Mouse (Mus musculus) hindbrain, embryonic 14.5 days (tissue): ENCODE measurements around the gene Gins3. TPM values are rescaled to one million over a fixed set of nuclear protein-coding genes. Genes with fewer than 3 reads are reported as not detected.
"Not testable (repeated sequence)": the region's sequence is repeated elsewhere in the genome, so short reads cannot be mapped to it uniquely, and the experiment has no call there.

Experiments
- ATAC-seq: fragments of 200-750 bp; cut with Nextera tagmentation; 2 replicates; pipeline ENCODE4 v1.8.0; 2017; ENCODE audit warnings: moderate number of reproducible peaks, mild to moderate bottlenecking, moderate TSS enrichment, moderate library complexity; ENCODE audit not compliant: low FRiP score
- DNase-seq: peaks from one replicate; pipeline ENCODE4 v3.0.0-alpha.2; 2015; ENCODE audit warnings: low spot score
- H3K27ac ChIP-seq: fragments of 300-500 bp; sonication (generic); 2 replicates; pipeline ENCODE4 v1.5.1; 2014; ENCODE audit warnings: mild to moderate bottlenecking, moderate library complexity
- H3K27me3 ChIP-seq: fragments of 300-500 bp; sonication (generic); 2 replicates; pipeline ENCODE4 v1.6.1; 2014; ENCODE audit warnings: mild to moderate bottlenecking, low read length, mixed read lengths; ENCODE audit not compliant: control insufficient read depth, insufficient read depth
- H3K36me3 ChIP-seq: fragments of 300-500 bp; sonication (generic); replicated peaks from 2 replicates; pipeline ENCODE4 v1.6.1; 2014; ENCODE audit not compliant: control insufficient read depth, insufficient read depth
- H3K4me1 ChIP-seq: fragments of 300-500 bp; sonication (generic); replicated peaks from 2 replicates; pipeline ENCODE4 v1.6.1; 2014; ENCODE audit warnings: antibody characterized with exemption, low read length, mixed read lengths; ENCODE audit not compliant: control insufficient read depth, insufficient read depth
- H3K4me2 ChIP-seq: fragments of 300-500 bp; sonication (generic); replicated peaks from 2 replicates; pipeline ENCODE4 v1.6.1; 2014; ENCODE audit warnings: mild to moderate bottlenecking, moderate library complexity
- H3K4me3 ChIP-seq: fragments of 300-500 bp; sonication (generic); replicated peaks from 2 replicates; pipeline ENCODE4 v1.5.1; 2014; ENCODE audit warnings: mild to moderate bottlenecking, low read length
- H3K9ac ChIP-seq: fragments of 300-500 bp; sonication (generic); 2 replicates; pipeline ENCODE4 v1.6.1; 2014
- H3K9me3 ChIP-seq: fragments of 300-500 bp; sonication (generic); 2 replicates; pipeline ENCODE4 v1.6.1; 2016; ENCODE audit warnings: low read length; ENCODE audit not compliant: control insufficient read depth
- WGBS: fragments of 180-500 bp; shearing (Covaris S2); extraction: QIAGEN DNeasy Blood & Tissue Kit; methylation state at CpG from one replicate; pipeline ENCODE4 v1.1.7; 2014; 5-methylcytosine and 5-hydroxymethylcytosine counted together
- polyA plus RNA-seq: library from polyadenylated mRNA; unstranded; fragments of >200 nt; fragmentation: Nextera tagmentation; extraction: Ambion mirVana; gene quantifications from 2 replicates; pipeline ENCODE4 v1.2.1, GENCODE M21; 2014

Gene Gins3
- polyA plus RNA-seq, 1 experiment from 2014 or later, result 7.8 TPM

DNA sequence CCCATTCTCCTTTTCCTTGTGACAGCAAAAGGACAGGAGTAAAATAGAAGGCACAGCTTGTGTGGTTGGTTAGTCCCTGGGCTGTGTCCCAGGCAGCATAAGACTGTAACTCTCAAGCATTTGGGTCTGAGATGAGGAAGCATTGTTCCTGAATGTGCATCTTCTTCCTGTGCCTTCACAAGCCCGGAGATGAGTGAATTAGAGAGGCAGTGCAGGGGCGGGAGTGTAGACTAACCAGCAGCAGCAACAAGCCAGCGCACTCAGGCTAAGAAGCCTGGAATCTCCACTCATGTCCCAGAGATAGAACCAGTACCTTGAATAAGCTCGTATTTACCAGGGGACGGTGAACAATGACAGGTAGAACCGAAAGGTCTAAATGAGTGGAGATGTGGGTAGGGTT is 28.3 kb downstream of the Gins3 start:
- no peak overlapping the region for H3K4me2 ChIP-seq
- H3K4me3 ChIP-seq, result no peak overlapping the region
- 95% methylated on average over 6 of the region's 6 CpGs for WGBS
- H3K36me3 ChIP-seq, result no peaks in the 10 kb centered on the region
- DNase-seq (no peak), ATAC-seq (no peak)
- H3K4me1 ChIP-seq, result no peaks in the 10 kb centered on the region
- H3K9me3 ChIP-seq, result no peaks in the 10 kb centered on the region
- no peak overlapping the region for H3K9ac ChIP-seq
- no peaks in the 10 kb centered on the region for H3K27me3 ChIP-seq
- H3K27ac ChIP-seq, result no peak overlapping the region

DNA sequence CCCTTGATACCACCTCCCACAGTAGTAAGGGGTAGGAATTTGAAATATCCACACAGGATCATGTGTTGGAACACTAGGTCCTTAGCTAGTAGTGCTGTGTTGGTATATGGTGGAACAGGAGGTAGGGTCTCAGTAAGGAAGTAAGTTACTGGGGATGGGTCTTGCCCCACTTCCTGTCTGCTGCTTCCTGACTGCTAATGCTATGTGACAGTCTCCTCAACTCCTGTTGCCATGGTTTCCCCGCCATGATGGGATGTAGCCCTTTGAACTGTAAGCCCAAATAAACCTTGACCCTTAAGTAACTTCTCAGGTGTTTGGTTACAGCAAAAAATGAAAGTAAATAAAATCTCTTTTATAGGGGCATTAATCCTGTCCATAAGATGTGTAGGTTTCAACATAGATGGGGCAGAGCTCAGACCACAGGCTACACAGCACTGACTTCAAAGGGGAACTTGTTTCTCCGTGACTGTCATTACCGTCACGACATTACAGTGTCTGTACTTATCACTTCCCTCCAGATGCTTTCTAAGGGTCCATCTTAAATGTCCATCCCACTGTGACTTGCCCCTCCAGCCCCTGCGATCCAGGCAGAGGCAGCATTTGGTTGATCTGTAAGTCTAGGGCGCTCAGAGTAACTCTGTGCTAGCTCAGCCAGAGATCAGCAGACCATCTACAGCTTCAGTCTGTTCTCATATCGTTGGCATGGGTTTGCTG is 29.8 kb downstream of the Gins3 start:
- WGBS, result 89% methylated on average over 7 of the region's 7 CpGs
- DNase-seq, result no peak
- Histone ChIP-seq H3K4me2 (no peak overlapping the region), H3K4me3 (no peak overlapping the region), H3K27me3 (no peaks in the 10 kb centered on the region), H3K36me3 (no peaks in the 10 kb centered on the region), H3K9me3 (no peaks in the 10 kb centered on the region), H3K9ac (no peak overlapping the region), H3K27ac (no peak overlapping the region), H3K4me1 (no peaks in the 10 kb centered on the region)
- ATAC-seq, result no peak

DNA sequence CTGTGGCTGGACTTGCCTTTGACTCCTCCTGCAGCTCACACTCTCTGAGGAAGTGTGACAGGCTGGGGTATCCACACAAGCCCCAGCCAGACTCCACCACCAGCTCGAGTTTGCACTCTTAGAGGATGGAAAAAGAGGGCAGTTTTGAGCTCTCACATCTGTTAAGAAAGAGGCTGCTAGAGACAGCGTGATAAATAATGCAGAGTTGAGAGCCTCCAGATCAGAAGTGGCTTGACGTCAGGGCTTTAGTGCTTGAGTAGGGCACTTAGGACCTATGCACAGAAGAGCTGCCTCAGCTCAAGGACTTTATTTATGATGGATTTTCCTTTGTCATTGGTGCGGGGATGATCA is 30.3 kb downstream of the Gins3 start:
- no peak for ATAC-seq
- WGBS, result 76% methylated on average over 4 of the region's 4 CpGs
- Histone ChIP-seq H3K4me1 (no peaks in the 10 kb centered on the region), H3K4me3 (no peak overlapping the region), H3K4me2 (no peak overlapping the region), H3K9me3 (no peaks in the 10 kb centered on the region), H3K27ac (no peak overlapping the region), H3K9ac (no peak overlapping the region), H3K27me3 (no peaks in the 10 kb centered on the region), H3K36me3 (no peaks in the 10 kb centered on the region)
- DNase-seq, result no peak

DNA sequence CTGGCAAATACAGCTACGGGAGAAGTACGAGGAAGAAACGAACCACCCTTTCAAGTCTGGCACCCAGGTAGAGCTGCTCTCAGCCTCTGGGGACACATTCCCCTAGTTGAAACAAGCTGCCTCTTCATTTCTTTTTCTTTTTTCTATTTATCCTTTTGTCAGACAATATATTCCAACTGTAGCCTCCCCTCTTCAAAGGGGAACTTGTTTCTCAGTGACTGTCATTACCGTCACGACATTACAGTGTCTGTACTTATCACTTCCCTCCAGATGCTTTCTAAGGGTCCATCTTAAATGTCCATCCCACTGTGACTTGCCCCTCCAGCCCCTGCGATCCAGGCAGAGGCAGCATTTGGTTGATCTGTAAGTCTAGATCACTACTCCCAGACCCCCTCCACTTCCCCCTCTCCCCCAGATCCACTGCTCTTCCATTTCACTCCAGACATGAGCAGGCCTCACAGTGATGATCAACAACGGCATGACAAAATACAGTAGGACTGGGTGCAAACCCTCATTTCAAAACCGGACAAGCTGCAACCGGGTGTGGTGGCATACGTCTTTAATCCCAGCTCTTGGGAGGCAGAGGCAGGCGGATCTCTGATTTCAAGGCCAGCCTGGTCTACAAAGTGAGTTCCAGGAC is 32.7 kb downstream of the Gins3 start:
- ATAC-seq, DNase-seq, H3K36me3 ChIP-seq, H3K4me1 ChIP-seq, H3K9ac ChIP-seq, H3K27ac ChIP-seq, H3K27me3 ChIP-seq, H3K4me3 ChIP-seq, H3K9me3 ChIP-seq, H3K4me2 ChIP-seq: not testable (repeated sequence)
- WGBS, result 95% methylated on average over 11 of the region's 11 CpGs

DNA sequence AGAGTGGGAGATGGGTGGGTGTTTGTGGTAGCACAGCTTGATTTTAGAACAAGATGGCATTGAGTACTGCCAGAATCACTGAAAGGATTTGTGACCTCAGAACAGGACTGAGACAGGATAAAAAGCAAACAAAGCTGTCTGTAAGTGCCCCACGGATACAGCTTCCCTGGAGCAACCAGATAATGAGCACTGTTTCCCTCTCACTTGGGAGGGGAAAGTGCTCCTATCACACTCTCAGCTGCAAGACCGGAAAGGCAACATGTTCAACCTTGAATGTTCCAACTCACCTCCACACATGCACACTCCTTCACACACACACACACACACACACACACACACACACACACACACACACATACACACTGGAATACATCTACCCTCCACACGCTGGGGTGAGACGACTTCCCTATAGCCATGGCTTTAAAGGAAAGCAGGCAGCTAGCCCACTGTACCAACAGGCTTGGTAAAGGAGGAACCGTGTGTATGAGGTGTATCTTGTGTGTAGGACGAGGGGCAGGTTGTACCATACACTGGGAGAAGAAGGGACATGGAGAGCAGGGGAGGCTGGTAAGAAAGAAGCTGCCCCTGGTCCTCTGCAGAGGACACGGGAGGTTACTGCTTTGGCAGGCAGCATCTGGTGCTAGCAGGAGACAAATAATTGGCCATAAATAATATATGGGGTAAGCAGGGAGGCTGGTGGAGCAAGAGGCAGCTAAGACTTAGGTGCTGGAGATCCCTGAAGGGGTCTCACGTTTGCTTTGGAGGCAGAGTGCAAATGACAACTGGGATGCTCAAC is 35.1 kb downstream of the Gins3 start:
- Histone ChIP-seq H3K36me3 (no peaks in the 10 kb centered on the region), H3K4me3 (no peak overlapping the region), H3K4me2 (no peak overlapping the region), H3K9ac (no peak overlapping the region), H3K27me3 (no peaks in the 10 kb centered on the region), H3K4me1 (no peaks in the 10 kb centered on the region), H3K9me3 (no peaks in the 10 kb centered on the region), H3K27ac (no peak overlapping the region)
- 59% methylated on average over 8 of the region's 8 CpGs for WGBS
- DNase-seq, result no peak
- ATAC-seq, result no peak

DNA sequence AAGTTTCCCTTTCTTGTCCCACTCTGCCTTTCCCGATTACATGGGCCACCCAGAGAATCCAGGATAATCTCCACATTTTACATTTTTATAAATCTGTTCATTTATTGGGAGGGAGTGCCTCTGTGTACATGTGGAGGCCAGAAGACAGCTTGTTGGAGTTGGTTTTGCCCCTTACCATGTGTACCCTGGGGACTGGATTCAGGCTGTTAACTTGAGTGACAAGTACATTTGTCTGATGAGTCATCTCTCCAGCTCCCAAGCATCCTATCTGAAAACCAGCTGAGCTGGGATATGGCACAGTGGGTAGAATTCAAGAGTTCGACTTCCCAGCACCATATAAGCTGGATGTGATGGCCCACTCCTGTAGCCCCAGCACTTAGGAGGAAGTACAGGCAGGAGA is 36.7 kb downstream of the Gins3 start:
- Histone ChIP-seq H3K27ac (no peak overlapping the region), H3K4me3 (no peak overlapping the region), H3K4me2 (no peak overlapping the region), H3K9me3 (no peaks in the 10 kb centered on the region), H3K36me3 (no peaks in the 10 kb centered on the region), H3K4me1 (0 out of 2 replicates have a peak, but pooled peaks cover under 1% of the 10 kb centered on the region), H3K27me3 (no peaks in the 10 kb centered on the region), H3K9ac (no peak overlapping the region)
- WGBS, result 85% methylated on average over 2 of the region's 2 CpGs
- ATAC-seq (no peak), DNase-seq (no peak)

DNA sequence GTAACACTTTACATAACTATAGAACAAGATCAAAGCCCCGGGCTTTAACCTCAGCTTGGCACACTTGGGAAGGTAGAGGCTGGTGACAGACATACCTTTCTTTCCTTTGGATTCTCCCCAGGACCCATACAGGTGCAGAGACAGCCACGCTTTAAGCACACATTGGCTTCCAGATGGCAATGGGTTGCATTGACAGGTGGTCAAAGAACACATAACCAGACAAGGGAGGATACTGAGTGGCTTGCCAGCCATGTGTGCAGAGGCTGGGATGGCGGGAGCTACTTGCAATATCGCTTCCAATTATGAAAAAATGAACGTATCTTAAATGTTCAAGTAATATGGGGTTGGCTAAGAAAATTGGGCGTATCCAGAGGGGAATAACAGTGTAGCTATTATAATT is 38.6 kb downstream of the Gins3 start:
- Histone ChIP-seq H3K4me3 (no peak overlapping the region), H3K4me1 (0 out of 2 replicates have a peak, but pooled peaks cover 2% of the 10 kb centered on the region), H3K4me2 (no peak overlapping the region), H3K27me3 (peaks cover 4% of the 10 kb centered on the region; the same call in 1 of the 2 replicates), H3K36me3 (no peaks in the 10 kb centered on the region), H3K9me3 (no peaks in the 10 kb centered on the region), H3K9ac (no peak overlapping the region), H3K27ac (no peak overlapping the region)
- ATAC-seq (no peak), DNase-seq (no peak)
- WGBS, result 89% methylated on average over 6 of the region's 6 CpGs

DNA sequence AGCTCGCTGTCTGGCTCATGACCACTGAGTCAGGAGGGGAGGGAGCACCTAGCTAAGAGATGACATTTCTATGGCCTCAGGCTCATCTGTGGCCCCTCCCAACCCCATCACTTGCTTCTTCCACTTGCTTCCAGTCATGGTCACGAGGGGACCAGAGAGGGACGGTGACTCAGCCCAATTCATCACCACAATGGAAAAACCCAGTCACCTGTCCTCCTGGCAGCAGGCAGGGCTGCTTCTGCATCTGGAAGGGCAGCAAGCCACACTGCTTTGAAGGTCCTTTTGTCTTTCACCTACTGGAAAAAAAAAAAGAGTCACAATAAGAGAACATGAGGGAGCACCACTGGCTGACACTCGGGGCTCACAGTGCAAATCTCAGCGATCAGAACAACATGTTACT is 39.6 kb downstream of the Gins3 start:
- Histone ChIP-seq H3K4me2 (no peak overlapping the region), H3K36me3 (no peaks in the 10 kb centered on the region), H3K27ac (no peak overlapping the region), H3K9me3 (no peaks in the 10 kb centered on the region), H3K27me3 (peaks cover 13% of the 10 kb centered on the region; the same call in 1 of the 2 replicates), H3K4me1 (0 out of 2 replicates have a peak, but pooled peaks cover 2% of the 10 kb centered on the region), H3K4me3 (no peak overlapping the region), H3K9ac (no peak overlapping the region)
- WGBS, result 83% methylated on average over 5 of the region's 5 CpGs
- ATAC-seq (no peak), DNase-seq (no peak)

DNA sequence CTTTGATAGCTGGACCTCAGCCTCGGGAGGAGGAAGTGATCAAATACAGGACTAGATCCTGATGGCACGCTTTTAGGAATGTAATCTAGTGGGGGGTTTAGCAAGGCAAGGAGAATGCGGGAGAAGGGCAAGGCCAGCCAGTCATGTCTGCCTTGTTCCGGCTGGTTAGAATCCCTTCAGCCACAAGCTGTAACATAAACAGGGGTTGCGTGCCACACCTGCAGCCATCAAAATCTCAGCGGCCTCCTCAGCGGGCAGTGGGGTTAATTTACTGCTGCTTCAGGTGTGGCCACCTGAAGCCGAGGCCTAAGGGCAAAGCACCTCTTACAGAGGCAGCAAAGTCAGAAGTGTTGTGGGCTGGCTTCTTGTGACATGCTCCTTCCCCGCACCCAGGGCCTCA is 43.4 kb downstream of the Gins3 start, which contains the start of gene Ndrg4:
Ndrg4 (plus strand) TSS at position 350 of the 400 bp plus-strand sequence.
- Histone ChIP-seq H3K4me1 (peaks cover 13% of the 10 kb centered on the region), H3K9ac (peak within 1 kb of the TSS; percentile 88), H3K36me3 (no peaks in the 10 kb centered on the region), H3K27ac (peak within 1 kb of the TSS; percentile 72), H3K4me3 (peak within 1 kb of the TSS; percentile 77), H3K9me3 (no peaks in the 10 kb centered on the region), H3K27me3 (peaks cover 26% of the 10 kb centered on the region; the same call in 1 of the 2 replicates), H3K4me2 (peak within 1 kb of the TSS; percentile 81)
- DNase-seq (no peak), ATAC-seq (no peak)
- WGBS, result 47% methylated on average over 9 of the region's 9 CpGs
